Mouse (Mus musculus) intestine, embryonic 16.5 days (tissue): ENCODE results near the gene Slc39a11. TPM values are rescaled to one million over a fixed set of nuclear protein-coding genes. Genes with fewer than 3 reads are reported as not detected.

Source experiments
- ATAC-seq: fragments of 200-750 bp; cut with Nextera tagmentation; 2 replicates; pipeline ENCODE4 v1.8.0; 2017; ENCODE audit warnings: moderate TSS enrichment, moderate library complexity
- H3K27ac ChIP-seq: fragments of 300-500 bp; sonication (generic); 2 replicates; pipeline ENCODE4 v1.5.1; 2014; ENCODE audit warnings: mild to moderate bottlenecking, low read length
- H3K27me3 ChIP-seq: fragments of 300-500 bp; sonication (generic); replicated peaks from 2 replicates; pipeline ENCODE4 v1.6.1; 2014; ENCODE audit warnings: low read length, control low read depth, mixed read lengths; ENCODE audit not compliant: control insufficient read depth, insufficient read depth
- H3K36me3 ChIP-seq: fragments of 300-500 bp; sonication (generic); 2 replicates; pipeline ENCODE4 v1.6.1; 2014; ENCODE audit warnings: low read length, control low read depth; ENCODE audit not compliant: control insufficient read depth, insufficient read depth
- H3K4me1 ChIP-seq: fragments of 300-500 bp; sonication (generic); 2 replicates; pipeline ENCODE4 v1.6.1; 2014; ENCODE audit warnings: low read length, control low read depth, mixed read lengths; ENCODE audit not compliant: control insufficient read depth, insufficient read depth
- H3K4me2 ChIP-seq: fragments of 300-500 bp; sonication (generic); 2 replicates; pipeline ENCODE4 v1.6.1; 2014; ENCODE audit warnings: low read depth, low read length, control low read depth
- H3K4me3 ChIP-seq: fragments of 300-500 bp; sonication (generic); 2 replicates; pipeline ENCODE4 v1.5.1; 2014; ENCODE audit warnings: mild to moderate bottlenecking, low read length
- H3K9ac ChIP-seq: fragments of 300-500 bp; sonication (generic); 2 replicates; pipeline ENCODE4 v1.6.1; 2014; ENCODE audit warnings: low read depth, low read length
- H3K9me3 ChIP-seq: fragments of 300-500 bp; sonication (generic); 2 replicates; pipeline ENCODE4 v1.6.1; 2016; ENCODE audit warnings: low read length, control low read depth; ENCODE audit not compliant: control insufficient read depth
- WGBS: fragments of 180-500 bp; shearing (Covaris S2); extraction: QIAGEN DNeasy Blood & Tissue Kit; methylation state at CpG from one replicate; pipeline ENCODE4 v1.1.7; 2014; 5-methylcytosine and 5-hydroxymethylcytosine counted together
- polyA plus RNA-seq: library from polyadenylated mRNA; unstranded; fragments of >200 nt; fragmentation: Nextera tagmentation; extraction: Ambion mirVana; gene quantifications from 2 replicates; pipeline ENCODE4 v1.2.1, GENCODE M21; 2015

The Slc39a11 gene
- polyA plus RNA-seq, 1 experiment from 2014 or later = 52.8 TPM

GRCm38 (mm10) chr11:113363739-113364138 lies 286.1 kb downstream of the Slc39a11 start:
- no peak for ATAC-seq
- no peak overlapping the region for H3K27ac ChIP-seq
- H3K9ac ChIP-seq = no peak overlapping the region
- H3K4me3 ChIP-seq = no peak overlapping the region
- WGBS = 60% methylated on average over 13 of the region's 13 CpGs
- peaks cover 5% of the 10 kb centered on the region for H3K4me1 ChIP-seq
- no peaks in the 10 kb centered on the region for H3K9me3 ChIP-seq
- no peaks in the 10 kb centered on the region for H3K27me3 ChIP-seq
- H3K36me3 ChIP-seq = no peaks in the 10 kb centered on the region
- H3K4me2 ChIP-seq = no peak overlapping the region

DNA sequence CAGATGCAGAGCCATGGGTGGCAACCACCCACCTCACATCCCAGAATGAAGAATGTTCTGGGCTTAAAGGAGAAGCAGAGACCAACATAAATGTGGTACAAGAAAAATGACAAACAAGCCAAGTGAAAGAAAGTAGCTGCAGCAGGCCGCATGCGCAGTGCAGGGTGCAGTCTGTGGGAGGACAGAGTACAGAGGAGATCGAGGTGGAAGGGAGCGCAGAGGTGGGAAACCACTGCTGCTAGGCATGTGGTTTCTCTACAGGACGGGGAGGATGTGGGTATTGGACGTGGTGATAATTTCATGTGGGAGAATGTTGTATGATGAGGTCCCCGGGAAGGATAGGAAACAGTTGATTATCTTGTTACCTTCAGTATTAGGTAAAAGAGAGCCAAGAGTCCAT lies 287.3 kb downstream of the Slc39a11 start:
- H3K36me3 ChIP-seq = no peaks in the 10 kb centered on the region
- H3K9ac ChIP-seq = no peak overlapping the region
- 87% methylated on average over 7 of the region's 7 CpGs for WGBS
- peaks cover 5% of the 10 kb centered on the region for H3K4me1 ChIP-seq
- H3K9me3 ChIP-seq = no peaks in the 10 kb centered on the region
- H3K27me3 ChIP-seq = no peaks in the 10 kb centered on the region
- H3K4me2 ChIP-seq = no peak overlapping the region
- H3K4me3 ChIP-seq = no peak overlapping the region
- H3K27ac ChIP-seq = no peak overlapping the region
- no peak for ATAC-seq

GRCm38 (mm10) chr11:113360049-113360835 lies 289.6 kb downstream of the Slc39a11 start:
- WGBS = 91% methylated on average over 10 of the region's 10 CpGs

DNA sequence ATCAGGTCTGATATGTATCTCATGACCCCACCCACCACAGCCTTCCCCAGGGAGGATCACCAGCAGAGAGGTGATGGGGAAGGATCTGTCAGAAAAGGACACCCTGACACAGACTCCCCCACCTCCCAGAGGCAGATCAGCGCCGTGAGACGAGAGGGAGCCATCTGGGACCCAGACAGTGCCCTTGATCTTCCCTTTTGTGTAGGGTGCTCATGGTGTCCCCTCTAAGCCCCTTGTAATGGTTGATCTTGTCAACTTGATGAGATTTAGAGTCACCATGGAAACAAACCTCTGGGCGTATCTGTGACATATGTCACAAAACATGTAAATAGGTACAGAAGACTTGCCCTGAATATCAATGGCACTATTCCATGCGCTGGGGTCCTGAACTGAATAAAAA lies 293.9 kb downstream of the Slc39a11 start:
- Histone ChIP-seq H3K4me1 (no peaks in the 10 kb centered on the region), H3K9me3 (no peaks in the 10 kb centered on the region), H3K27ac (no peak overlapping the region), H3K4me3 (no peak overlapping the region), H3K27me3 (no peaks in the 10 kb centered on the region), H3K4me2 (no peak overlapping the region), H3K9ac (no peak overlapping the region), H3K36me3 (no peaks in the 10 kb centered on the region)
- 90% methylated on average over 5 of the region's 5 CpGs for WGBS
- ATAC-seq = no peak

More at GRCm38 (mm10) chr11:113360049-113360835, 289.6 kb downstream of the Slc39a11 start:
- no peak overlapping the region for H3K27ac ChIP-seq
- no peaks in the 10 kb centered on the region for H3K4me1 ChIP-seq
- H3K27me3 ChIP-seq = no peaks in the 10 kb centered on the region
- ATAC-seq = no peak
- no peak overlapping the region for H3K9ac ChIP-seq
- no peak overlapping the region for H3K4me2 ChIP-seq
- no peak overlapping the region for H3K4me3 ChIP-seq
- no peaks in the 10 kb centered on the region for H3K36me3 ChIP-seq
- no peaks in the 10 kb centered on the region for H3K9me3 ChIP-seq

DNA sequence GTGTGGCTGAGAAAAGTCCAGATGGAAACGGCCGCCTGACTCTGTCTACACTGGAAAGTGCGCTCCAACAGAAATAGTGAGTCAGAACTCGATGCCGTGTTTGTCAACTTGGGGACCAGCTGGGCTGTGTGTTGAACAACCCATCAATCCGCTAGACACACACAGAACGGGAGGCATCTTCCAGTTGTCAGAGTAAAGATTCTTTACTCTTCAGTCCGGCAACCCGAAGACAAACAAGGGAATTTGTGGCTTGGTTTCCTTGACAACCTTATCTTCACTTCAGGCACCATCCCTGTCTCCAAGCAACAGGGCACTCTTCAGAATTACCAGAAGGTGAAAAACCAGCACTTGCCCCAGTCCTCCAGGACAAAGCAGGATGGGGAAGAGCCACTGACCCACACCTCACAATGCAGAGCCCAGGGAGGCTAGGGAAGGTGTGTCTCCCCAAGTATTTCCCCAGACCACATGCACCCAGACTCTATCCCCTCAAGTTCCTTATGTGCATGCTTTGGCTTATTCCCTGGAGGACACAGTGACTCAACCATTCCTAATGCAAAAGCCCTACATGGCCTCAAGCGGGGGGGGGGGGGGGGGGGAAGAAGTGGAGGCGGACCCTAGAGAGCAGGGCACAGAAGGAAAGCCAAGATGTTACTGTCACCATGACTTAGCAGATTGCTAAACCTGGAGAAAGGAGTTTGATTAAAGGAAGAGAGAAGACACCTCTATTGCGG lies 297.6 kb downstream of the Slc39a11 start:
- H3K9ac ChIP-seq = no peak overlapping the region
- no peak overlapping the region for H3K4me2 ChIP-seq
- H3K4me1 ChIP-seq = no peaks in the 10 kb centered on the region
- no peaks in the 10 kb centered on the region for H3K27me3 ChIP-seq
- peaks cover 4% of the 10 kb centered on the region; the same call in 1 of the 2 replicates for H3K9me3 ChIP-seq
- ATAC-seq = no peak
- no peak overlapping the region for H3K4me3 ChIP-seq
- no peak overlapping the region for H3K27ac ChIP-seq
- WGBS = 30% methylated on average over 11 of the region's 12 CpGs
- H3K36me3 ChIP-seq = no peaks in the 10 kb centered on the region; the same call in 1 of the 2 replicates

- Histone ChIP-seq H3K4me1 (no peaks in the 10 kb centered on the region), H3K9me3 (peaks cover 4% of the 10 kb centered on the region; the same call in 1 of the 2 replicates), H3K27ac (no peak overlapping the region), H3K36me3 (no peaks in the 10 kb centered on the region; the same call in 1 of the 2 replicates), H3K27me3 (no peaks in the 10 kb centered on the region), H3K4me2 (no peak overlapping the region), H3K9ac (no peak overlapping the region), H3K4me3 (no peak overlapping the region)
- 93% methylated on average over 4 of the region's 4 CpGs for WGBS
- no peak for ATAC-seq
These were observed 299.3 kb downstream of the Slc39a11 start for GRCm38 (mm10) chr11:113350583-113350982.

DNA sequence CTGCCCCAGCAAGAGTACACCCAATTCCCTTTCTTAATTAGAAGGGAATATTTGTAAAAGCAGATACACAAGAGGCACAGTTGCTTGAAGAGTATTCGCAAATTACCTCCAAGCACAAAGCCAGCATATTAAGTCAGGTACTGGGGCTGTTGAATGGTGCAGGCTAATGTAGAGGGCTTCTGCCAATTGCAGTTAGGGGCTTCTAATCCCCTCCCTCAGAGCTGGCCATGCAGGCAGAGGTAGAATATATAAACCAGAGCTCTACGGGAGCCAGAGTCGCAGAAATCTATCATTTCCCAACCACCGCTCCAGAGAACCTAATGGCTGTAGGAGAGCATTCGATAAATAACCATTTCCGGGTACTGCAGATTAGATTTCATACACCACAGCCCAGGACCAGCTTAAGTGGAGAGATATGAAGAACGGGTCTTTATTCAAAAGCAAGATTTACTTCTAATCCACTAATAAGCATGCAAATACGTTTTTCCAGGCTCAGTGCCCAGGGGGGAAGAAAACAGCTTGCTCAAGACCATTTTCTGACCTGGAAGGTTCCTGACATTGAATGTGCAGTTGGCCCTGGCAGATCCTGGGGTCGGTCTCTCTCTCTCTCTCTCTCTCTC lies 302.9 kb downstream of the Slc39a11 start:
- H3K4me3 ChIP-seq = no peak overlapping the region
- no peaks in the 10 kb centered on the region for H3K27me3 ChIP-seq
- no peaks in the 10 kb centered on the region; the same call in 1 of the 2 replicates for H3K36me3 ChIP-seq
- 53% methylated on average over 9 of the region's 9 CpGs for WGBS
- H3K9ac ChIP-seq = no peak overlapping the region
- no peak for ATAC-seq
- no peaks in the 10 kb centered on the region for H3K4me1 ChIP-seq
- H3K4me2 ChIP-seq = no peak overlapping the region
- no peak overlapping the region for H3K27ac ChIP-seq
- peaks cover 4% of the 10 kb centered on the region; the same call in 1 of the 2 replicates for H3K9me3 ChIP-seq

DNA sequence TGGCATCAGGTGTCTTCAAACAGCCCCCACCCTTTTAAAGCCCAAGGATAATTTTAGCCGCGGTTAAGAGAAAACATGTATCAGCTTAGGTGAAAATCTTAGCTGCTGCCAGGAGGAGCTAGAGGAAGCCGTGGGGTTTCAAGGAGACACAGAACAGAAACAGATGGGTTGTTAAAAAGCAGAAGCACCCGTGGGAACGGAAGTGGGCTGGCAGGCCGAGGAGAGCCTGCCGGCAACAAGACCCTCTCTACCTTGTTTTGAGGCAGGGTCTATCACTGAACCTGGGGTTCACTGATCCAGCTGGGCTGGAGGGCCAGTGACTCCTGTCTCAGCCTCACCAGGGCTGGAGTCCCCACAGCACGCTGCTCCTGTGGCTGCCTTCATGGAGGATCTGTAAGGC lies 310.1 kb downstream of the Slc39a11 start:
- H3K9me3 ChIP-seq = no peaks in the 10 kb centered on the region
- no peak overlapping the region for H3K4me3 ChIP-seq
- no peaks in the 10 kb centered on the region for H3K4me1 ChIP-seq
- H3K9ac ChIP-seq = no peak overlapping the region
- no peak overlapping the region for H3K27ac ChIP-seq
- 79% methylated on average over 8 of the region's 8 CpGs for WGBS
- ATAC-seq = no peak
- no peak overlapping the region for H3K4me2 ChIP-seq
- no peaks in the 10 kb centered on the region for H3K27me3 ChIP-seq
- no peaks in the 10 kb centered on the region; the same call in 1 of the 2 replicates for H3K36me3 ChIP-seq

- H3K4me2 ChIP-seq = no peak overlapping the region
- 55% methylated on average over 5 of the region's 5 CpGs for WGBS
These were observed 311.3 kb downstream of the Slc39a11 start for GRCm38 (mm10) chr11:113338581-113338980.

More at GRCm38 (mm10) chr11:113338581-113338980, 311.3 kb downstream of the Slc39a11 start:
- Histone ChIP-seq H3K4me3 (no peak overlapping the region), H3K9ac (no peak overlapping the region), H3K9me3 (no peaks in the 10 kb centered on the region), H3K27ac (no peak overlapping the region), H3K36me3 (no peaks in the 10 kb centered on the region; the same call in 1 of the 2 replicates), H3K4me1 (no peaks in the 10 kb centered on the region), H3K27me3 (no peaks in the 10 kb centered on the region)
- ATAC-seq = no peak
